Mouse (Mus musculus) hindbrain, embryonic 11.5 days (tissue): ENCODE results near the gene Gng7. TPM values are rescaled to one million over a fixed set of nuclear protein-coding genes. Genes with fewer than 3 reads are reported as not detected.

Source experiments
- ATAC-seq: fragments of 200-750 bp; cut with Nextera tagmentation; 2 replicates; pipeline ENCODE4 v1.8.0; 2017; ENCODE audit warnings: mild to moderate bottlenecking, moderate TSS enrichment, moderate library complexity; ENCODE audit not compliant: low FRiP score
- DNase-seq: peaks from one replicate; pipeline ENCODE4 v3.0.0-alpha.2; 2015; ENCODE audit warnings: low spot score
- H3K27ac ChIP-seq: fragments of 300-500 bp; sonication (generic); 2 replicates; pipeline ENCODE4 v1.5.1; 2014; ENCODE audit warnings: mild to moderate bottlenecking, low read depth, low read length
- H3K27me3 ChIP-seq: fragments of 300-500 bp; sonication (generic); 2 replicates; pipeline ENCODE4 v1.6.1; 2014; ENCODE audit warnings: mild to moderate bottlenecking, low read length, moderate library complexity, mixed read lengths; ENCODE audit not compliant: control insufficient read depth, insufficient read depth
- H3K36me3 ChIP-seq: fragments of 300-500 bp; sonication (generic); 2 replicates; pipeline ENCODE4 v1.6.1; 2014; ENCODE audit warnings: mild to moderate bottlenecking, low read length, moderate library complexity, mixed read lengths; ENCODE audit not compliant: control insufficient read depth, insufficient read depth
- H3K4me1 ChIP-seq: fragments of 300-500 bp; sonication (generic); replicated peaks from 2 replicates; pipeline ENCODE4 v1.6.1; 2014; ENCODE audit warnings: low read length, mixed read lengths; ENCODE audit not compliant: control insufficient read depth, insufficient read depth
- H3K4me2 ChIP-seq: fragments of 300-500 bp; sonication (generic); replicated peaks from 2 replicates; pipeline ENCODE4 v1.6.1; 2014; ENCODE audit warnings: mild to moderate bottlenecking, low read depth, low read length
- H3K4me3 ChIP-seq: fragments of 300-500 bp; sonication (generic); 2 replicates; pipeline ENCODE4 v1.5.1; 2014; ENCODE audit warnings: low read depth, low read length
- H3K9ac ChIP-seq: fragments of 300-500 bp; sonication (generic); 2 replicates; pipeline ENCODE4 v1.6.1; 2014; ENCODE audit warnings: low read depth, low read length
- H3K9me3 ChIP-seq: fragments of 300-500 bp; sonication (generic); 2 replicates; pipeline ENCODE4 v1.6.1; 2016; ENCODE audit warnings: low read length; ENCODE audit not compliant: control insufficient read depth
- WGBS: fragments of 180-500 bp; shearing (Covaris S2); extraction: QIAGEN DNeasy Blood & Tissue Kit; methylation state at CpG from one replicate; pipeline ENCODE4 v1.1.7; 2014; 5-methylcytosine and 5-hydroxymethylcytosine counted together
- polyA plus RNA-seq: library from polyadenylated mRNA; unstranded; fragments of >200 nt; fragmentation: Nextera tagmentation; extraction: Ambion mirVana; gene quantifications from 2 replicates; pipeline ENCODE4 v1.2.1, GENCODE M21; 2014

The Gng7 gene
- polyA plus RNA-seq, 1 experiment from 2014 or later: 7.2 TPM

DNA sequence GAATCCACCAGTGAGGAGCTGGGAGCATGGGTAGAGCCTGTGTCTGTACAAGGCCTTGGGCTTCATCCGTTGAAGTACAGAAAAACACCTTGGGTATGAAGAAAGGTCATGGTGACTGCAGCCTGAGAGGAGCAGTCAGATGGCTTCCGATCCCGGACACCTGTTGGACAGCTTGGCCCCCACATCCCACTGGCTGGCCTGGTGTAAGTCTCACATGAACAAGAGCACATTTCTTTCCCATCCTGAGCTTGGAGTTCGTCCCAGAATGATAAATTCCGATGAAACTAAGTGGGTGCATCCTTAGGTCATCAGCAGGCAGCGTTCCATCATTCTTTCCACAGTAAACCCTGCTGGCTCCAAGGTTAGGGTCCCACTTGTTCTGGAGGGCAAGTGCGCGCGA lies 71.0 kb downstream of the Gng7 start:
- no peak overlapping the region for H3K9ac ChIP-seq
- no peaks in the 10 kb centered on the region for H3K36me3 ChIP-seq
- H3K4me1 ChIP-seq: peaks cover 5% of the 10 kb centered on the region; the same call in 1 of the 2 replicates
- whole genome bisulfite sequencing: 85% methylated on average over 9 of the region's 9 CpGs
- DNase-seq (no peak), ATAC-seq (no peak)
- H3K9me3 ChIP-seq: no peaks in the 10 kb centered on the region
- H3K27me3 ChIP-seq: peaks cover 2% of the 10 kb centered on the region; the same call in 1 of the 2 replicates
- H3K4me3 ChIP-seq: no peak overlapping the region
- no peak overlapping the region for H3K4me2 ChIP-seq
- H3K27ac ChIP-seq: no peak overlapping the region

DNA sequence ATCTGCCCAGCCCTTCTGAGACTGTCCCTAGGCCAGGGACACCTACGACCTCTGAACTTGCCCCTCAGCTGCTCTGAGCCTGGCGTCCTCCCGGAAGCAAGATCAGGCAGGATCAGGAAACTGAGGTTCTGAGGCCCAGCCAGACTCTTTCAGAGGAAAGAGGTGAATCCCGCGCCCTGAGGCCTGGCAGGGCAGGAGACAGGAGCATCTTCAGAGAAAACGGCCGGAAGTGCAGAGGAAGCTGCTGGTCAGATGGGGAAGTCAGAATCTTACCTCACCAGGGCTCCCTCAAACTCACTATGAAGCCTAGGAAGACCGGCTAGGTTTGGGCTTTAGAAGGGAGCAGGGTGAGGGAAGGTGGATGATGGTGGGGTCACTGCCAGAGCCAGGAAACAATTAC lies 71.8 kb downstream of the Gng7 start:
- Histone ChIP-seq H3K4me3 (no peak overlapping the region), H3K27ac (no peak overlapping the region), H3K27me3 (peaks cover 7% of the 10 kb centered on the region), H3K9me3 (no peaks in the 10 kb centered on the region), H3K4me1 (peaks cover 5% of the 10 kb centered on the region; the same call in 1 of the 2 replicates), H3K9ac (no peak overlapping the region), H3K4me2 (no peak overlapping the region), H3K36me3 (no peaks in the 10 kb centered on the region)
- ATAC-seq (no peak), DNase-seq (no peak)
- WGBS: 57% methylated on average over 8 of the region's 8 CpGs

DNA sequence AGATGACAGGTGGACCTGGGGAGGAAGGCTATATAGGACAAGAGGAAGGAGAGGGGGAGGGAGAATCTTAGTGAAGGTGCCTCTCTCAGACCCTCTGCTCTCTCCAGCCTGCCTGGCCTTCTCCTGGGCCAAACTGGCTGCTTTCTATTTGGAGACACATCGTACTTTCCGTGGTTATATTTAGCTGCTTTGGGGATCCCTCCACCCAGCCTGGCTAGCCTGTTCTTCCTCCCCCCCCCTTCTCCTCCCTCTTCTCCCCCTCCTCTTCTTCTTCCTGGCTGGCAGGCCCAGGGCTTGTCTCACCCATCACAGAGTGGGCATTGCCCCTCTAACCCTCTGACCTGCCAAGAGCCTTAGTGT lies 73.8 kb downstream of the Gng7 start:
- Histone ChIP-seq H3K27ac (no peak overlapping the region), H3K27me3 (peaks cover 26% of the 10 kb centered on the region), H3K36me3 (no peaks in the 10 kb centered on the region), H3K9me3 (no peaks in the 10 kb centered on the region), H3K4me3 (no peak overlapping the region), H3K9ac (no peak overlapping the region), H3K4me2 (no peak overlapping the region), H3K4me1 (peaks cover 17% of the 10 kb centered on the region)
- ATAC-seq (no peak), DNase-seq (no peak)
- 73% methylated on average over 2 of the region's 2 CpGs for WGBS

DNA sequence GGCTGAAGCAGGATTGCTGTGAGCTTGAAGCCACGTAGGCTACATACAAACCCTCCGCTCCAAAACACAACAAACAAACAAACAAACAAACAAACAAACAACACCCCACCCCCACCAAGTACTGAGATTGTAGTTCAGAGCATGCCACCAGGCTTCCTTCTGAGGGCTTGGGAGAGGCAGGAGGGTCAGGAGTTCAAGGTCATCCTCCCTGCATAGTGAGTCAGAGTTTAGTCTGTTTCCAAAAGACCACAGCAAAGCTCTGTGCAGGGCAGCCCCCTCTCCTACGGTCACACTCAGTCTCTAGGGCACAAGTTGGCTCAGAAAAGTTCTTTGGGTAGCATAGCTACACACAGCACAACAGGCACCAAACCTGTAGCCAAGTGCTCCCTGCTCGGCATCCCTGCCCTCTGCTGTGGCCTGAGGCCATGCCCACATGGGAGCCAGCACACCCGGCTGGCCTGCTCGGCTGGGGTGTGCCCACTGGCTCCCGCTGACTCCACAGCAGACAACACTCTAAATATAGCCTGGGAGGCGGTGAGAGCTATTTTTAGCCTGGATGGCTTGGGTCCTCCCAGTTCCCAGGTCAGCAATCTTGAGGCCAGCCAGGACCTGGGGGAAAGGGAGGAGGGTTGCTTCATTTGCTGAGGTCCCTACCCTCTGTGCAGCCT lies 74.3 kb downstream of the Gng7 start:
- no peak overlapping the region; the same call in 1 of the 2 replicates for H3K4me3 ChIP-seq
- DNase-seq (no peak), ATAC-seq (no peak)
- peaks cover 19% of the 10 kb centered on the region for H3K4me1 ChIP-seq
- peak overlapping the region; percentile 63; the same call in 1 of the 2 replicates for H3K4me2 ChIP-seq
- H3K9ac ChIP-seq: no peak overlapping the region
- H3K27me3 ChIP-seq: peaks cover 30% of the 10 kb centered on the region
- H3K36me3 ChIP-seq: no peaks in the 10 kb centered on the region
- WGBS: 56% methylated on average over 8 of the region's 8 CpGs
- no peaks in the 10 kb centered on the region for H3K9me3 ChIP-seq
- H3K27ac ChIP-seq: no peak overlapping the region

DNA sequence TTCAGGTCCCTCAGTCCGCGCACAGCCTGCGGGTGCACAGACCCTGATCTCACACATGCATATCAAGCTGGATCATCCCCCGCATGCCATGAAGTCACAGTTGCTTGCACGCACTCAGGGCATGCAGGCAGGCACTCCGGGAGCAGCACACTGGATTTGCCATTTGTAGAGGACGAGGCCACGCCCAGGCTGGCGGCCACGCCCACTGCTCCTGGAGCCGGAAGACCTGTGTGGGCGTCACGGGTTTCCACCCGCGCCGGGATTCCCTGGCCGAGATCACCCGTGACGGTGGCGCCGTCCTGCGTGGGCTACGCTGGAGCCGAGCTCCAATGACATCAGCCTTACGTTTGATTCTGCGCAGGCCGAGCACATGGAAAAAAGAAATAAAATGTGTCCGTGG lies 75.1 kb downstream of the Gng7 start:
- DNase-seq (peak; percentile 85), ATAC-seq (peak; percentile 47)
- Histone ChIP-seq H3K4me3 (peak overlapping the region; percentile 31), H3K4me2 (peak overlapping the region; percentile 63), H3K4me1 (peaks cover 19% of the 10 kb centered on the region), H3K27ac (no peak overlapping the region), H3K9ac (peak overlapping the region; percentile 46; the same call in 1 of the 2 replicates), H3K27me3 (peaks cover 36% of the 10 kb centered on the region), H3K36me3 (no peaks in the 10 kb centered on the region), H3K9me3 (no peaks in the 10 kb centered on the region)
- 7% methylated on average over 28 of the region's 28 CpGs for WGBS

DNA sequence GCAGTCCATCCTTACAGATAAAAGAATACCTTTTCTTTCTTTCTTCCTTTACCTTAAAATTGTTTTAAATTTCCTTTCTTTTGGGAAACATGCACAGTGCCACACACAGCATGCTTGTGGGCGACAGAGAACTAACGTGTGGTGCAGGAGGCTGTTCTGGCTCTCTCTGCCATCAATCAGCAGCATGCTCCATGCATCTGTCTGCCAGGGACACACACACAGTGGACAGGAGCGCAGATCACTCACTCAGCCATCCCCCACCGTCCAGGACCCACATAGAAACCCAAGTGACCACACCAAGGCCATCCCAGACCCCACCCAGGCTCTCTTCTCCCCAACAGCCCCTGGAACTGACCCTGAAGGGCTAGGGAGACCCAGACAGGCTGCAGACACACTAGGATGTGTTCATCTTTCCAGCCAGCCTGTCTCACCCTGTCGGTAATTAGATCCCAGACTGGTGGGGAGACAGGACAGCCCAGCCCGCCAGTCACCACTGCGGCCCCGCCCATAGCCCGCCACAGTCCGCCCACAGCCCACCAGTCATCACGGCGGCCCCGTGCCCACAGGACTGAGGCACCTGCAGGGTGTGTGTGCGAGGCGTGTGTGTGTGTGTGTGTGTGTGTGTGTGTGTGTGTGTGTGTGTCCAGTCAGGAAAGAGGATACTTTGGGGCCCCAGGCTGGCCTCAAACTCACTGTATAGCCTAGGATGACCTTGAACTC lies 75.8 kb downstream of the Gng7 start:
- Histone ChIP-seq H3K9ac (no peak overlapping the region), H3K9me3 (no peaks in the 10 kb centered on the region), H3K4me3 (peak overlapping the region; percentile 31; the same call in 1 of the 2 replicates), H3K27me3 (peaks cover 43% of the 10 kb centered on the region), H3K4me2 (peak overlapping the region; percentile 63), H3K4me1 (peaks cover 19% of the 10 kb centered on the region), H3K36me3 (no peaks in the 10 kb centered on the region), H3K27ac (no peak overlapping the region)
- WGBS: 11% methylated on average over 15 of the region's 15 CpGs
- DNase-seq: peak; percentile 58
- peak; percentile 63 for ATAC-seq

DNA sequence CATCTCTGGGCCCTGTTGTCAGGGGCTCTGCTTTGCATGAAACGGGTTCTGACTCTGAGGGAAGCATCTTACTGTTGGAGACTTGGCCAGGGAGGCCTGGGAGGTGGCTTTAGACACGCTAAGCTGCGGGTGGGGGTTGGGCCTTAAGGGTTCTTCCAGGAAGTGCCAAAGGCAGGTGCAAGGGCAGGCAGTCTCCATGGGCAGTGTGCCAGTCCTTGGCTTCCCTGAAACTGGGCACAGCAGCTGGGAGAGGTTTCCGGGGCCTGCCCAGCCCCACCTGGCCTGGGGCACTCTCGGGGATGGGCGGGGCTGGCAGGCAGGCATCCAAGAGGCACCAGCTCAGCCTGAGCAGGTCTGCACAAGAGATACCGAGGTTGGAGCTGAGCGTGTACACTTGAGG lies 77.1 kb downstream of the Gng7 start:
- WGBS: 21% methylated on average over 7 of the region's 8 CpGs
- no peaks in the 10 kb centered on the region for H3K36me3 ChIP-seq
- H3K4me2 ChIP-seq: no peak overlapping the region
- H3K9me3 ChIP-seq: no peaks in the 10 kb centered on the region
- ATAC-seq (no peak), DNase-seq (no peak)
- no peak overlapping the region for H3K27ac ChIP-seq
- H3K4me3 ChIP-seq: no peak overlapping the region
- H3K4me1 ChIP-seq: peaks cover 27% of the 10 kb centered on the region
- H3K27me3 ChIP-seq: peaks cover 56% of the 10 kb centered on the region
- H3K9ac ChIP-seq: no peak overlapping the region

DNA sequence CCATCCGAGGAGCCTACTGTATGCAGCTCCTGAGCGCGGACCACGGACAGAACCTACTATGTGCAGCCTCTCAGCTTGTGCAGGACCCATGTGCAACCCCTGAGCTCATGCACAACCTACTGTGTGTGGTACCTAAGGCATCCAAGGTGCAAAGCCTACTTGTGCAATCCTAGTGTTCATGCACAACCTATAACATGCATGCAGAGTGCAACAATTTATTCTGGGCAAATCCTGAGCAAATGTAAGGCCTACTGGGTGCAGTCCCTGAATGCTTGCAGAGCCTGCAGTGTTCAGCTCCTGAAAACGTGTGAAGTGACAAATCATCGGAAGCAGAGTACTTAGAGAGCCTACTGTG lies 78.0 kb downstream of the Gng7 start:
- DNase-seq: no peak
- no peak overlapping the region for H3K9ac ChIP-seq

More for the DNA sequence above, 78.0 kb downstream of the Gng7 start:
- peaks cover 32% of the 10 kb centered on the region for H3K4me1 ChIP-seq
- peak overlapping the region; percentile 20 for H3K4me3 ChIP-seq
- H3K9me3 ChIP-seq: no peaks in the 10 kb centered on the region
- no peaks in the 10 kb centered on the region for H3K36me3 ChIP-seq
- peaks cover 65% of the 10 kb centered on the region for H3K27me3 ChIP-seq
- no peak overlapping the region for H3K27ac ChIP-seq
- peak overlapping the region; percentile 47 for H3K4me2 ChIP-seq
- no peak for ATAC-seq
- WGBS: 17% methylated on average over 6 of the region's 6 CpGs
